Mouse (Mus musculus) urinary bladder, adult 2 months (tissue): ENCODE measurements around the gene Arl15. TPM values are rescaled to one million over a fixed set of nuclear protein-coding genes. Genes with fewer than 3 reads are reported as not detected.

Experiments used
- DNase-seq: peaks from one replicate; pipeline ENCODE4 v3.0.0; 2022; ENCODE audit warnings: low spot score
- polyA plus RNA-seq: library from polyadenylated mRNA; depleted of rRNA; stranded (reverse); fragments of >200 nt; gene quantifications from 2 replicates; pipeline ENCODE4 v1.2.3, GENCODE M21; 2012

The Arl15 gene
- polyA plus RNA-seq, 1 experiment, result 2.8 TPM

DNA sequence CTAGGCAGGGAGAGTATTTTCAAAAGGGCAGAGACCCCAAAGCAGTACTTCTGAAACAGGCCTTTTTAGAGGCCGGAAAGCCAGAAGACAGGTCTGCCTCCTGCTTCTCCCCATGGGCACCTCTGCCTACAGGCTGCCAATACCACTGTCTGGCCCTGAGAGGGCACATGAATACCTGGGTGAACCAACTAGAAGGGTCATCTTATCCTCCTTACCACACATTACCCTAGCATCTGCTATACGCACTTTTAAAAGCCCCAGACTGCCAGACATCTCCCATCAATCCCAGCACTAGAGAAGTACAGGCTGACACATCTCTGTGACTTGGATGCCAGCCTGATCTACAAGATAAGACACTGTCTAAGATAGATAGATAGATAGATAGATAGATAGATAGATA is 259.0 kb downstream of the Arl15 start:
- DNase-seq, result no peak

DNA sequence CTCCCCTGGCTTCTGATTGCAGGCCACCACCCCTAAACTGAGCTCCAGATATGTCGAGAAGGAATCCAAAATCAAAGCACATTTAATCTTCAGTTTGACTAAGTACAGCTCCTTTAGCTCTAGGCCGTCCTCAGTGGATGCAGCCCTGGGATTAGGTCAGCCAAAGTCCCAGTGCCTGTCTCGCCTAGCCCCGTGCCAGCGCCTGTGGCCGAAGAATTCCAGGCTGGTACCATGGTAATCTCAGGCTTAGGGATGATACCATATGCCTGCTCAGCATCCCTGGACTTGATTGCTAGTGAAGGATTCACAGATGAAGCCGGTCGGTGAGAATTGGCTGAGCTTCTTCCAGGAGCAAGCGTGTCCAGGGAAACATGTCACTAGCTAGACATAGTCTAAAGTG is 261.4 kb downstream of the Arl15 start:
- no peak for DNase-seq

DNA sequence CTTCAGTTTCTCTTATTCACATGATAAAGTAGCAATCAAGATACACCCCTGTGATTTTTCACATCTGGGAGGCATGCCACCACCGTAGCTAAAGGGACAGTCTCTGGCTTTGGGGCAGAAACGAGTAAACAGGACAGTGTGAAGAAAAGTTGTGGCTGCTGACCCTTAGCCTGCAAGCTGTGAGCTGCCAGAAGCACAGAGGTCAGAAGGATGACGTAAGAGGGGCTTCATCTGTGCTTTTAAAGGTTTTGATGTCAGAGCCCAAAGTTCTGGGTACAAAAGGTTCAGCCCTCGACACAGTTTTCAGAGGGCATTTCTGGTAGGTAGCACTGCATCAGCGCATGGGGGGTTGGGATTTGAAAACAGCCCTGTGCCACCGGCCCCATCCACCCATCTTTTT is 266.0 kb downstream of the Arl15 start:
- DNase-seq, result no peak

DNA sequence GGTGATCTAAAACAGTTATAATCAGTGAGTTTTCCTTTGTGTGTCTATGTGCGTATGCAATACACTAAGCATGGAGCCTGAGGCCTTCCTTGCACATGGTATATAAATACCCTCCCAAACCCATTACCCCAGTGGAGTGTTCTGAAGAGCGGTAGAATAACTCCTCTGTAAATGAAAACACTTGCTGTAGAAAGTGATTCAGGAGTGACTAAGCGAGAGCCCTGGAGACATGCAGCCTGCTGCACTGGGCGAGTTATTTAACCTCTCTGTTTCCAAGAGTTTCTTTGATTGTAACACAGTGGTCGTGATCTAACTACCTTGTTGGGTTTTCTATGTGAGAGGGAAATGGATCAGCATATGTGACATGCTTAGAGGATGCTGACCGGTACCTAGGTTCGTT is 266.9 kb downstream of the Arl15 start:
- no peak for DNase-seq

DNA sequence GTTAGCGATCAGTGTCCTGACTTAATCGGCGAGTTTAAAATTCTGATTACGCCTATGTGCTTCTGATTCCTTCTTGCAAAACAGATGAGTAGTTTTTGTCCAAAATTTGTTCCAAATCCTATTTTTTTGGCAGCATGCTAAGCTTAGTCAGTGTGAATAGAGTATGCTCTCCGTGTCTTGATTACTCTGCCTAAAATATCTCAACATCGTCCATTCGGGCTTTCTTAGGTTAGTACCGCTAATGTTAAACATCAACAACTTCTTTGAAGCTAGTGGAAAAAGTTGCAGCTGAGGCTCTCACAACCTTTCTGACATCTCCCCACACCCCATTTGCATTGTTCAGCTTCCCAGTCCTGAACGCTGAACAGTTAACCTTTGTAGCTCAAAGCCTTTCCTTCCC is 269.8 kb downstream of the Arl15 start:
- no peak for DNase-seq

DNA sequence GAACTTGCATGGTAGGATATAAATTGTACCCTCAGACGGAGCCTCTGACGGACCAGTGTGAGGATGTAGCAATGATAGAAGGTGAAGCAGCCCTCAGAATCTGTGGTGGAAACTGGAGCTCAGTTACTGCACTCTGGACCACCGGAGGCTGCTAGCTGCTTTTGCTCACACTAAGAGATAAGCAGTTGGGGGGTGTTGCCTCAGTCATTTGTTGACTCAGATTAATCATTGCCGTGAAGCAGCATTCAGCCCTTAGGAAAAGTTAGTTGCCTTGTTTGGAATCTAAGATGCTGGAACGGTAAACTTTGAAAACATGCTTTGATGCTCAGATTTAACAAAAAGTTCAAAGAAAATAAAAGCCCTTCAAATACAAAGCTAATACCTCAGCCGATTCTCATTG is 270.7 kb downstream of the Arl15 start:
- no peak for DNase-seq

DNA sequence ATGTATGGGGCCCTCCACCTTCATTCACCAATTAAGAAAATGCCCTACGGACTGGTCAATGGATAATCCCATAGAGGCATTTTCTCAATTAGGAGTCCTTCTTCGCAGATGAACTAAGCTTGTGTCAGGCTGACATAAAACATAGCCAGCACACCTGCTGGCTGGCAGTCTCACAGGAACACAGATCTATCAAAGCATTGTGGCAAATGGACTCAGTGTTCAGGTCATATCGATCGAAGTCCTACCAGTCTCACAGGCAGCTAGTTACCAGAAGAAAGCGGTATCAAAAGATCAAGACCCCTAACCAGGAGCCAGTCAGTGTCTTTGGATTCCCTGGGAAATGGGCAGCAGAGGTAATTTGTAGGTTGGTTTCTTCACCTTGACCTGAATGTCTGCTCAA is 274.1 kb downstream of the Arl15 start:
- no peak for DNase-seq

DNA sequence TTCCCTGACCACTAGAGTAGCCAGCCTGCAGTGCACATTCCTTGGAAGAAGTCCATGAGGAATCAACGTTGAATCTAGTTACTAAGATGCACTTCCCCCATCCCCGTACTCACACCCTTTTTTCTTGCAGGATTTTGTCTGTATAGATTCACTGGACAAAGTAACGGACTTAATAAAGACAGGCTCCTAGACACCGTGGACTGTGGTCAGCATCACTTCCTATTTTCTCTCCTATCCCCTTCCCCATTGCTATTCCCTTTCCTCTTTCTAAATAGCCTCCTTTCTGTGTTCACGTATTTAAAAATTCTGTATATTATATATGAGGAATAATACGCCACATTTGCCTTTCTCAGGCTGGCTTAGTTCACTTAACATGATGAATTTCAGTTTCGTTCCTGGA is 277.1 kb downstream of the Arl15 start:
- no peak for DNase-seq

DNA sequence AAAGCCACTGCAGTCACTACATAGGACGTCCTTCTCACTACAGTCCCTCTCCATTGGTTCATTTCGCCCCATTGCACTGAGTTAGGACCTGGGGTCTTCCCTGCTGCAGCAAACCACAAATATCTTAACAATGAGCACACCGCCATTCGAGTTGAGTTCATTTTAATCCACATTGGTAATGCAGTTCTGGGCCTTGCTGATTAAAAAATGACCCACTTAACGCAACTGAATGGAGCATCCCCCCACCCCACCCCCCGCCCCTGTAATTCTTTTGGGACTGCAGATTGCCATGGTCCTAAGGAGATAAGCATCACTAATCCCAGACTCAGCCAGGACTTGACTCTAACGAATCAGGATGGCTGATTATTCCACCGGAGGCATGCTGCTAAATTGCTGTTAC is 280.2 kb downstream of the Arl15 start:
- DNase-seq, result no peak

DNA sequence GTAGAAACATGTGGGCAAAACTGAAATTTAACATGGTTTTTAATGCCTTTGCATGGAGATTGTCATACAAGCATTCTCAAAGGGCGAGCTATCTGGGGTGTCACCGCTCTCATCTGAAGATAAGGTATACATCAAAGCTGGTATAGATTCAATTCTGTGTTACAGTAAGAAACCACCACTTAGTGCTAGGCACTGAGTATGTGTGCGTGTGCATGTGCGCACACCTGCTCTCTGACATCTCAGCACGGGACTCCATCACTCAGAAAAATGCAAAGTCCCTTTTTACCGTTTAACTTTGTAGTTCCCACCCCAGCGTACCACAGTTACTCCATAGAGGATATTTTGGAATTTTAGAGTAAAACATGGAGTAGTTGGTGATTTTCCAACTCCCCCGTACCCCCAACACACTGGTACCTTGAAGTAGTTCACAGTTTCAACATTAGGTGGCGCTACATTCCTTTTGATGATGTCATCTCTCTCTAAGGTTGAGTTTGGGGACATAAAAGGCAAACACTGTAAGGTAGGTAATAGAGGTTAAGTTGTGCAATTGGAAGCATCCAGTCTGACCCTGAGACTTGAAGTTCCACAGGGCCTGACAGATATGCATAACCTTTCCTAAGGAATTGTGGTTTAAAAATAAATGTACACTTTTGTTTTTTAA is 281.5 kb downstream of the Arl15 start:
- DNase-seq, result no peak

DNA sequence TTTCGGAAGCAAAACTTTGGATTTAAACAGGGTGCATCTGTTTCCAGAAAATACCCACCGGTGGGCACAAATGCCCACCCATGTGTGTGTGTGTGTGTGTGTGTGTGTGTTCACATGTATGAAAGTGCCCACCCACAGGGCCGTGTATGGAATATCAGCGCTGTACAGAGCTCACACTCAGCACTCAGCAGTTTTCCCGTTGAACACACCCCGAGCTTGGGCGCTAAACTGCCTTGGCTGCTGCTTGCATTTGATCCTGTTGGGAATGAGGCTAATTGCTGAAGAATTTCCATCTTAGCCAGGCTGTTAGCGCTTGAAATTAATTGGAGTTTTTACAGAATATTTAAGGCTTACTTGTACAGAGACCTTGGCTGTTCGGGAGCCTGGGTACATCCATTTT is 282.9 kb downstream of the Arl15 start:
- DNase-seq, result no peak

DNA sequence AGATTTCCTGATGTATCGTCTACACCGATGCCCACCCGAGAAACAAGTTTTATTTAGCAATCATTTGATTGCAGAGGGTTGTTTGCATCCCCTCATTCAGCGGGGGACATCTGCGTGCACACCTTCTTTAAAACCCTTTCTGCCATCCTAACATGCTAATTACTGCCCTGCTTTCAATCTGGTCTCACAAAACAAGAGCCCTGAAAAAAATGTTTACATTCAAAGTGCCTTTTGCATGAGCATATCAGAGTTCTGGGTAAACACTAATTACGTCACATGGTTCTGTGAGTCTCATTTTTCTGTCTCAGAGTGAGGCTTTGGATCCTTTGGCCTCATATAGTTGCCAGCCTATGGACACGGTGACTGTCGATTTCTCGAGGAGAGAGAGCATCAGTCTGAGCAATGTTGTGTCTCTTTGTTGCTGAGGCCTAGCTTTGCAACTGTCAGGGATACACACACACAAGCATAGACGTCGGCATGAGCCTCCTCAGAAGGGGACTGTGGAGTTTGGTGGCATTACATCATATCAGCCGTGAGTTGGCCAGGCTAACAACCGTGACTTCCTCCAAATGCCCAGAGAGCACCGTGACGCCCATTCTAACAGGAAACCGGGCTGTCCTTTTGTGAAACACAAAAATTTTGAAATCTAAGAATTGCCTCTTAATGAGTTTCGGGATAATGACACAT is 283.4 kb downstream of the Arl15 start:
- DNase-seq, result no peak

DNA sequence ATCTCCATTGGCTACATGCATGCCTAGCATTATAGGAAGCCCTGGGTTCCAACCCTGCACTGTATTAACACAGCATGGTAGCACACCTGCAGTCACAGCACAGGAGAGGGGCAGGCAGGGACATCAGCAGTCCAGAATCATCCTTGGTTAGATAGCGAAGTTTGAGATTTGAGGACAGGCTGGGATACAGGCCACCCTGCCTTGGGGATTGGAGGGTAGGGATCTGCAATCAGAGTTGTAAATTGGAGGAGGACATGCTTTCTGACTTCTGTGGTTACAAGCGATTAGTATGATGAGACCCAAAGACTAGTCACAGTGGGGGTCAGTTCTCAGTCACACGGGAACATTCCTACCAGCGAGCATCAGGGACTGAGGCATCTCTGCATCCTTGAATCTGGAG is 284.5 kb downstream of the Arl15 start:
- DNase-seq, result no peak

DNA sequence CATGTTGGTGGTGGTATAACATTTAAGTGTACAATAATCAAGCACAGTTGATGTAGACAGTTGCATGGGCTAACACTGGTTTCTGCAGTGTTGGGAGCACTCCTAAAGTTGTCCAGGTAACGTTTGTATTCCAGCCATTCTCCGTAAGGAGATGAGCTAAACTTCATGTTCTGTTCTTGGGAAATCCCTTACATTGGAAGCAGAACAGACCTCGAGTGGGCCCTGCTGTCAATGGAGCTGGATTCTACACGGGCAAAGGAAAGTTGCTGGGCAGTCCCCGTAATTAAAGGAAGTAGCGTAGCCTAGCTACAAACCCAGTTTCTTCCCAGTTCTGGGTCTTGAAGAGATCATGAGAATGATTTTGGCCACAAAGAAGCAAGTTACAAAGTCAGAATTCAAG is 285.4 kb downstream of the Arl15 start:
- DNase-seq, result no peak

DNA sequence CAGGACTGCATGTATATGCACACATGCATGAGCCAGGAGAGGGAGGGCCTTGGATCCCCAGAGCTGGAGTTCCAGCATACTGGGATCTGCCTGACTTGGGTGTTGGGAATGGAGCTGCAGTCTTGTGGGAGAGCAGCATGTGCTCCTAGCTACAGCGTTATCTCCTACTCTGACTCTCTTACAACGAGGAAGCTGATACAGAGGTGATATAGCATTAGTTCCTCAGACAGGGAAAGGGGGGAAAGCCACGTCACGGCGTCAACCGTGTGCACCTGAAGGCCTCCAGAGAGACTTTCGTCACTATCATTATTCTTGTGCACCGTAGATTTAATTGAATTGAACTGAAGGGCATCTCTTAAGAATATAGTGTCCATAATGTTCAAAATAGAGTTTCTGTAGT is 286.2 kb downstream of the Arl15 start:
- no peak for DNase-seq

DNA sequence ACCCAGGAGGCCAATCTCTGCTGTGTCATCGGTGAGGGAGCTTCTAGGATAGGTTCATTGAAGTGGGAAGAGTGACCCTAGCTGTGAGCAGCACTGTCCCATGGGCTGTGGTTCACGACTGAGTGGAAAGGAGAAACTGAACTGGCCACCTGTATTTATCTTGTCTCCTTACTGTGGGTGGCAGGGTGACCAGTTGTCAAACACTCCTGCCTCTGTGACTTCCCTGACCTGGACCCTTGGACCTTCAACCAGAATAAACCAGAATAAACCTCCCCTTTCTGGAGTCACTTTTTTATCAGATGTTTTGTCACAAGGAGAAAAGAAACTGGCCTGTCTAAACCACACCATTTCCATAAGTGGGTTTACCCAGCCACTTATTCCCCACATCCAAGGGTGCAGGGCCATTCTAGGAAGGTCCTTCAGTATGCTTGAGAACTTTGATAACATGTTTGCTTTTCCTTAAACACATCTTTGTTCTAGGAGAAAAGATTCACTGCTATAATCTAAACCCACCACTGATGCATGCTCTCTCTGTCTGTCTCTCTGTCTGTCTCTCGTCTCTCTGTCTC is 289.3 kb downstream of the Arl15 start:
- no peak for DNase-seq

DNA sequence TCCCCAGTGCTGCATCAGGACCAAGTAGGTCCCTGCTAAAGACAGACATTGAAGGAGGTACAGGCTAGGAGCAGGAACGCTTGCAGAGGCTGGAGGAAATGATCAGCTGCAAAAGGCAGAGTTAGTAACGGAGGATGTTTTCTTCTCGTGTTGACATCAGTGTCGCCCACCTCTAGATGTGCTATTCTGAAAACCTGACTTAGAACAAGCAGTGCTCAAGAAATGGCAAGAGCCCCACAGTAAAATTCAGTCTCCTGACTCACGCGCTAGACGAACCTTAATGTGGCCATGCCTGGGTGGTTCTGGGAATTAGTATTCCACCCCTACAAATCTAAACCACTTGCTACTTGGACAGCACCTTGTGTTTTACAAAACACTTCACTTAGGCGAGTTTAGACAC is 291.1 kb downstream of the Arl15 start:
- no peak for DNase-seq

DNA sequence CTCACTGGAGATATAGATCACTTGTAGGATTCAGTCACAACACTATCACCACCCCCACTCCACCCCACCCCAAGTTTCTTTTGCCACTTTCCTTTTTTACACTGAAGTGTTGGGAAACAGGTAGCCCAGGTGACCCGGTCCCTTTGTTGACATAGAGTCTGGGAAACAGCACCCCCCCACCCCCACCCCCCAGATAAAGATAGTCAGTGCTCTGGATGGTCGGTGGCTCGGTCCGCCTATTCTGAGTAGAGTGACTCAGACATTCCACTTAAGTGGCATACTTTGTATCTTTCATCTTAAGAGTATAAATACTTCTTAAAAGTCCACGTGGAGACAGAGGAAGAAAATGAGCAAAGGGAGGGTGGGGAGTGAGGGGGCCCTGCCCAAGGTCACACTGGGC is 292.0 kb downstream of the Arl15 start:
- DNase-seq, result no peak

DNA sequence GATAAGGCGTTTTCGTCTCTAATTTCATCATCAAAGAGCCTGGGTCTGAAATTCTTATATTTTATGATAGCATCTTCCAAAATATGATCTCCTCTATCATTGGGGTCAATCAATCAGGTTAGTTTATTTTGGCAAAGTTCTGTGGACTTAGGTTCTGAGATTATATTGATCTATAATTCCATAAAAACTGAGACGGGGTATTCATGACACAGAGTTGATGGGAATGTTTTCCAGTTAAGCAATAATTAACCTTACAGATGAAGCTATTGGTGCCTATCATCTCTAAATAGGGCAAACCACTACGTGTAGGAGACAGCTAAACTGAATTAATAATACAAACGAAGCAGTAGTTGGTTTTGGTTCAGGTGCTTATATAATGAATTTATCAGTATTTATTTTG is 292.5 kb downstream of the Arl15 start:
- DNase-seq, result no peak

DNA sequence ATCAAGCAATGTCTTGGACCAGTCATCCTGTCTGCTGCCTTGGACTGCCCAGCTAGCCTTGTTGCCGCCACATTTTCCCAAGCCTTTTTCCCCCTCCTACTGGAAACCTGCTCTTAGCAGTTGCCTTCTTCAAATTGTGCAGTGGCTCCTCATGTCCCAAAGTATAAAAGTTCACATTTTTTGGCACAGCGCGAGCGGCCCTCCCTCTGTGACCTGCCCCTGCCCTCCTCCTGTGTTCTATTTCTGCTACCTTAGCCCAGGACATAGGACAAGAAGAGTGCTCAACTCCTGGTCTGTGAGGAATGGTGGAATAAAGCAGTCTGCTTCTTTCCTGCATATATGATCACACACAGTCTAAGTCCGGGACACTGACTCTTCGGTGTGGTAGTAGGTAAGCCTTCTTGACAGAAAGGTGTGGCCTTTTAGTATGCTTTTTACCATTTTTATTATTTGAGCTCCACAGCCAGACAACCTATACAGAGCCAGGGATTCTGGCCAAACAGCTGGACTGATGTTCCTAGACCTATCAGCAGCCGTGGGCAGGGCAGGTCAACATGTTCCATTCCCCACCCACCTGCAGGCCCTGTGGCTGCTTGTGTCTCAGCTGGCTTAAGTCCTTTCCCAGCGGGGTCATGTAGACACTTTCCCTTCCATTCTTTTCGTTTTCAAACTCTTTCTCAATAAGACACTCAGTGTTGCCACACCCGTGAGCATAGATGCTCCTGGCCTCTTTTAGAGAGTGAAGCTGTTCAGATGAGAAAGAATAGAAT is 293.6 kb downstream of the Arl15 start:
- no peak for DNase-seq

DNA sequence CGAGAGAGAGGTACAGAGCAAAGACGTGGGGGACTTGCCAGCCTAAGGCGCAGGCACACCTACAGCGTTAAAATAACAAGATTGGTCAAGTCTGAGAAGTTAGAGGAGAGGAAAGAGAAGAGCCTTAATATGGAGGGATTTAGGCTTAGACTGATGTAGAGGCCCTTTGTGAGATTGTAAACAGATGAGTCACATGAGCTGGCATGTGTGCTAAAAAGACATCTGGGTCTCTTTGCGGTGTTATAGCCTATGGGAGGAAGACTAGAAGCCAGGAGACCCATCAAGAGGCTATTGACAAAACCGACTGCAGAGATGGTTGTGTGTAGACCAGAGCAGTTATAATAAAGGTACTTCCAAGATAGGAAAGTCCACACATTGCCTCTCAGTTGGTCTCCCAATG is 296.5 kb downstream of the Arl15 start:
- no peak for DNase-seq

DNA sequence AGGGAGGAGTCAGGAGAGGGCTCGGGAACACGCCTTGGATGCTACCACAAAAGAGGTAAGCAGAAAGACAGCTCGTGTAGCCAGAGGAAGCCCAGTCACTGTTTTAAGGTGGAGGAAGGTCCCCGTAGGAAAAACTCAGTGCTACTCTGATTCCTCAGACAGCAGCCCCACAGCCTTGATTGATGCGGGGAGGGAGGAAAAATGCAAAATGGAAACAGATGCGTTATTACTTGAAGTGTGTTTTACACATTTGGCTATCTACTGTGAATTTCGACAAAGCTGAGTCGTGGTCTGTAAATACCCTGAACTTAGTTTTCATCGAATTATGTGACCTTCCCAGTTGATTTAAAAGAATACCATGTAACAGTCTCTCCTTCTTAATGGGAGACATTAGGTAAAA is 296.9 kb downstream of the Arl15 start:
- no peak for DNase-seq
